Mouse (Mus musculus): Measurements from ENCODE around the gene Tmeff2. TPM values are rescaled to one million over a fixed set of nuclear protein-coding genes. Genes with fewer than 3 reads are reported as not detected.

Gene Tmeff2
- total RNA-seq, 1 experiment, result 0.85 TPM

DNA sequence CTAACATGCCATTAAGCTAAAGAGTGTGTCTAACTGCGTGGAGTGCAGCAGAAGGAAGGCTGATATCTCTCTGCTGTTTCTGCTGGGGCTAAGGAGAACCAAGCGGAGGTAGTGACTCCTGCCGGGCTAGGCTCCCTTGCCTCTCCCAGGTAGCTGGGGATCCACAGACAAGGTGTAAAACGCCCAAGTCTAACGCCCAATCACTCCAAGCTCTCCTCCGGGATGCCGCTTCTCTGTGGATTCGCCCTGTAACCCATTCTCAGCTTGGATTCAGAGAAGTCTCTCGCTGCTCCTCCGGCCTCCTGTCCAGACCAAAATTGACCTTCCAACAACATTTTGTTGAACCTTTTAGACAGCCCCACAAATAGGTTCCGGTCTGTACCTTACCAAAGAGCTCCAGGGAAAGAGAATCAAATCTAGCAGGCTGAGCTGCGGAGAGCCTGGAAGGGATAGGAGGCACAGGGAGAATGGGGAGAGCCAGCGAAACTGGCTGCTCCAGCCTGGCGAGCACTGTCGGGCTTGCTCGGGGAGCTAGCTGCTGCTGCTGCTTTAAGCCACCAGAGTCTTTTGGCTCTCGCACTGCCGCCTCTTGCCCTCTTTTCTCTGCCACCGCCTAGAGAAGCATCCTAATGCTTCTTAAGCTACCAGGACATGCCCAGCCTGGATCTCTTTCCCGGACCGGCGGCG, 26.1 kb downstream of the Tmeff2 start:
- DNase-seq (ENCODE audit: low read depth, low spot score), result peak; percentile 1
- Histone ChIP-seq H3K9ac (ENCODE audit: insufficient read depth, low read depth, low read length, poor library complexity, severe bottlenecking) (no peak overlapping the region), H3K9me3 (ENCODE audit: control insufficient read depth, insufficient read depth, low read depth, low read length) (no peaks in the 10 kb centered on the region), H3K36me3 (ENCODE audit: control insufficient read depth, insufficient read depth, low read length, poor library complexity, severe bottlenecking) (no peaks in the 10 kb centered on the region), H3K4me3 (ENCODE audit: insufficient read depth in 1 of 2, low read depth in 1 of 2, low read length in 2 of 2, poor library complexity in 1 of 2, severe bottlenecking in 1 of 2) (peak overlapping the region; percentile 73 to 97), H3K27ac (ENCODE audit: insufficient read depth, low read depth, low read length, poor library complexity, severe bottlenecking) (no peak overlapping the region), H3K4me1 (ENCODE audit: control insufficient read depth in 2 of 2, insufficient read depth in 2 of 2, low read length in 2 of 2, poor library complexity in 1 of 2) (no peaks in the 10 kb centered on the region)
- in situ Hi-C loops (cut with MboI; ENCODE audit: low sequenced_read_pairs in 2 of 2, unreplicated experiment in 2 of 2), result no loop called here
- TF ChIP-seq CHD2 (IDR thresholded peaks at IDR 0.05; ENCODE audit: low read depth, low read length) (no peak), ZNF384 (IDR thresholded peaks at IDR 0.05; ENCODE audit: low read depth, low read length) (no peak)

DNA sequence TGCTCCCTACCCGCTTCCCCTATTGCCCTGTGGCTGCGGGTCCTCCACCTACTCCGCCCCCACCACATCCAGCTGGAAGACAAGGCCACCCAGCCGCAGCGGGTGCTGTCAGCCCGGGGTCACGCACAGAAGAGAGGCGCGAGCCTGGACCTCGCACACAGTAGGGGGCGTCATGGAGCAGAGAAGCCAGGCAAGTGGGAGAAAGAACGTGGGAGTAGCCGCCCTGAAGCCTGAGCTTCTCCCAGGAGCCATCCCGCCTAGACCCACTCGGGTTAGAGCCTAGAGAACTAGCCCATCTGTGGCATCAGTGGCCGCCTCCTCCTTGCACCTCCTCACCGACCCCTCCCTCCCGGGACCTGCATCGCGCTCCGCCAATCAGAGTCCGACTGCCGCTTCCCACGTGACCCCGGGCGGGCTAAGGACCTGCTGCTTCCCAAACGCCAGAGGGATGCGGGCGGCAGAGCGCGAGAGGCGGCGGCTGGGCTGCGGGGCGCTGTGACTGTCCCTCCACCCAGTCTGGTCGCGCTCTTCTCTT, 26.7 kb downstream of the Tmeff2 start:
- in situ Hi-C loops (cut with MboI; ENCODE audit: low sequenced_read_pairs in 2 of 2, unreplicated experiment in 2 of 2), result no loop called here
- TF ChIP-seq ZNF384 (IDR thresholded peaks at IDR 0.05; ENCODE audit: low read depth, low read length) (no peak), HCFC1 (IDR thresholded peaks at IDR 0.05; ENCODE audit: borderline replicate concordance, insufficient read depth, low read length) (no peak), CHD2 (IDR thresholded peaks at IDR 0.05; ENCODE audit: low read depth, low read length) (no peak), MAFK (IDR thresholded peaks at IDR 0.05; ENCODE audit: insufficient read depth, low read depth, low read length) (no peak), ZC3H11A (IDR thresholded peaks at IDR 0.05; ENCODE audit: borderline replicate concordance, low read depth, low read length) (no peak)
- Histone ChIP-seq H3K4me3 (ENCODE audit: insufficient read depth in 1 of 2, low read depth in 1 of 2, low read length in 2 of 2, poor library complexity in 1 of 2, severe bottlenecking in 1 of 2) (peak overlapping the region; percentile 73 to 97), H3K9ac (ENCODE audit: insufficient read depth, low read depth, low read length, poor library complexity, severe bottlenecking) (peak overlapping the region; percentile 35), H3K27ac (ENCODE audit: insufficient read depth, low read depth, low read length, poor library complexity, severe bottlenecking) (no peak overlapping the region), H3K9me3 (ENCODE audit: control insufficient read depth, insufficient read depth, low read depth, low read length) (no peaks in the 10 kb centered on the region), H3K4me1 (ENCODE audit: control insufficient read depth in 2 of 2, insufficient read depth in 2 of 2, low read length in 2 of 2, poor library complexity in 1 of 2) (no peaks in the 10 kb centered on the region), H3K36me3 (ENCODE audit: control insufficient read depth, insufficient read depth, low read length, poor library complexity, severe bottlenecking) (no peaks in the 10 kb centered on the region)
- peak; percentile 88 for DNase-seq (ENCODE audit: low read depth, low spot score)

DNA sequence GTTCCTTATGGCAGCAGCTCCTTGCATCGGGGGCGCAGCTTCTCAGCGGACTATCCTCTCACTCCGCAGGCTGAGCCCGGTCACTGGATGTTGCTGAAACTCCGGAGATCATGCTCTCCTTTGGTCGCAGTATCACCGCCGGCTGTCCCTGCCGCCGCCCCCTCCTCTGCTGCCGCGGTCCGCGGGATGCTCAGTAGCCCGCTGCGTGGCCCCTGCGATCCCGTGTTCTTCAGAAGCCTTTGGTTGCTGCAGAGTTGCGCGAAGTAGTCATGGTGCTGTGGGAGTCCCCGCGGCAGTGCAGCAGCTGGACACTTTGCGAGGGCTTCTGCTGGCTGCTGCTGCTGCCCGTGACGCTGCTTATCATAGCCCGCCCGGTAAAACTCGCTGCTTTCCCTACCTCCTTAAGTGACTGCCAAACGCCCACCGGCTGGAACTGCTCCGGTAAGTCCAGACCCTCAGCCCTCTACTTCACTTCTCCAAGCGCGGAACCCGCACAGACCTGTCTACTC, 27.3 kb downstream of the Tmeff2 start:
- Histone ChIP-seq H3K4me1 (ENCODE audit: control insufficient read depth in 2 of 2, insufficient read depth in 2 of 2, low read length in 2 of 2, poor library complexity in 1 of 2) (no peaks in the 10 kb centered on the region), H3K36me3 (ENCODE audit: control insufficient read depth, insufficient read depth, low read length, poor library complexity, severe bottlenecking) (no peaks in the 10 kb centered on the region), H3K9me3 (ENCODE audit: control insufficient read depth, insufficient read depth, low read depth, low read length) (no peaks in the 10 kb centered on the region), H3K4me3 (ENCODE audit: insufficient read depth in 1 of 2, low read depth in 1 of 2, low read length in 2 of 2, poor library complexity in 1 of 2, severe bottlenecking in 1 of 2) (peak overlapping the region; percentile 73 to 97), H3K9ac (ENCODE audit: insufficient read depth, low read depth, low read length, poor library complexity, severe bottlenecking) (peak overlapping the region; percentile 35), H3K27ac (ENCODE audit: insufficient read depth, low read depth, low read length, poor library complexity, severe bottlenecking) (no peak overlapping the region)
- peak; percentile 11 for DNase-seq (ENCODE audit: low read depth, low spot score)
- in situ Hi-C loops (cut with MboI; ENCODE audit: low sequenced_read_pairs in 2 of 2, unreplicated experiment in 2 of 2), result no loop called here
- TF ChIP-seq HCFC1 (IDR thresholded peaks at IDR 0.05; ENCODE audit: borderline replicate concordance, insufficient read depth, low read length), result no peak
- no peak for TF ChIP-seq ZC3H11A (IDR thresholded peaks at IDR 0.05; ENCODE audit: borderline replicate concordance, low read depth, low read length)
- TF ChIP-seq CHD2 (IDR thresholded peaks at IDR 0.05; ENCODE audit: low read depth, low read length), result no peak
- no peak for TF ChIP-seq ZNF384 (IDR thresholded peaks at IDR 0.05; ENCODE audit: low read depth, low read length)
- TF ChIP-seq MAFK (IDR thresholded peaks at IDR 0.05; ENCODE audit: insufficient read depth, low read depth, low read length), result no peak

DNA sequence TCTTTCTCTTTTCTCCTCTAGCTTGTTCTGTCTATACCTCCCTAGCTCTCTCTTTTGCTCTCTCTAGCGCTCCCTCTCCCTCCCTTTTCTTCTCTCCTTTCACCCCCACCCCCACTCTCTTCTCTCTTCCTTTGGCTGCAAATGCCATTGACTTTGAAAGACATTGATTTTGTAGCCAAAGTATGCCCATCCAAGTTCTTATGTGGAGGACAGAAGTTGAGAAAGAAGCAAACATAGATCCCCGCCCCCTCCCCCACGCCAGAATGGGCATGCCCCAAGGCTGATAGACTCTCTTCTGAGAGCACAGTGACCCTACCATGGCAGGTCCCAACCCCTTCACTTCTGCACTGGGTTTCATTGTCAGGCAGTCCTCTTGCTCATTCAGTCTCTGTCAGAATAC, 28.3 kb downstream of the Tmeff2 start:
- no peak for DNase-seq (ENCODE audit: low read depth, low spot score)
- Histone ChIP-seq H3K36me3 (ENCODE audit: control insufficient read depth, insufficient read depth, low read length, poor library complexity, severe bottlenecking) (no peaks in the 10 kb centered on the region), H3K4me3 (ENCODE audit: insufficient read depth in 1 of 2, low read depth in 1 of 2, low read length in 2 of 2, poor library complexity in 1 of 2, severe bottlenecking in 1 of 2) (no peak overlapping the region), H3K9me3 (ENCODE audit: control insufficient read depth, insufficient read depth, low read depth, low read length) (no peaks in the 10 kb centered on the region), H3K4me1 (ENCODE audit: control insufficient read depth in 2 of 2, insufficient read depth in 2 of 2, low read length in 2 of 2, poor library complexity in 1 of 2) (no peaks in the 10 kb centered on the region), H3K9ac (ENCODE audit: insufficient read depth, low read depth, low read length, poor library complexity, severe bottlenecking) (no peak overlapping the region), H3K27ac (ENCODE audit: insufficient read depth, low read depth, low read length, poor library complexity, severe bottlenecking) (no peak overlapping the region)
- TF ChIP-seq ZC3H11A (IDR thresholded peaks at IDR 0.05; ENCODE audit: borderline replicate concordance, low read depth, low read length), result no peak
- in situ Hi-C loops (cut with MboI; ENCODE audit: low sequenced_read_pairs in 2 of 2, unreplicated experiment in 2 of 2), result no loop called here

DNA sequence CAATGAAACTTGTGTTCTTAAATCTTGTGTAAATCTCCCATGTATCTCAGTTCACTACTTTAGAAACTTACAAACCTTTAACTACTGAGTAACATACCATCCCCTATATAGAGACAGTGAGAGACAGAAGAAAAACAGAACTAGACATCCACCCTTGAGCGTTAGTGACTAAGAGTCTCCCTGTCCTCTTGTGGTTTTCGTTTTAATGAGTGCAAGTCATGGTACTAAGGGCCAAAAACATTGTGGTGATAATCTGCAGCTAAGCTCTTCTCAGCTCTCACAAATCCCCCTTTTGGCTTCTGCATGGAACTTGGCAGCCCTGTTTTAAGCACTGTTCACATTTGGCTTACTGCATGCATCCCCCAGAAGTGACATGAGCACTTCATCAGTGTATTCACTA, 34.6 kb downstream of the Tmeff2 start:
- Histone ChIP-seq H3K4me1 (ENCODE audit: control insufficient read depth in 2 of 2, insufficient read depth in 2 of 2, low read length in 2 of 2, poor library complexity in 1 of 2) (no peaks in the 10 kb centered on the region), H3K9ac (ENCODE audit: insufficient read depth, low read depth, low read length, poor library complexity, severe bottlenecking) (no peak overlapping the region), H3K9me3 (ENCODE audit: control insufficient read depth, insufficient read depth, low read depth, low read length) (no peaks in the 10 kb centered on the region), H3K36me3 (ENCODE audit: control insufficient read depth, insufficient read depth, low read length, poor library complexity, severe bottlenecking) (no peaks in the 10 kb centered on the region), H3K27ac (ENCODE audit: insufficient read depth, low read depth, low read length, poor library complexity, severe bottlenecking) (no peak overlapping the region), H3K4me3 (ENCODE audit: insufficient read depth in 1 of 2, low read depth in 1 of 2, low read length in 2 of 2, poor library complexity in 1 of 2, severe bottlenecking in 1 of 2) (no peak overlapping the region)
- in situ Hi-C loops (cut with MboI; ENCODE audit: low sequenced_read_pairs in 2 of 2, unreplicated experiment in 2 of 2), result no loop called here
- DNase-seq (ENCODE audit: low read depth, low spot score), result no peak
- TF ChIP-seq ZC3H11A (IDR thresholded peaks at IDR 0.05; ENCODE audit: borderline replicate concordance, low read depth, low read length), result no peak
- no peak for TF ChIP-seq CHD2 (IDR thresholded peaks at IDR 0.05; ENCODE audit: low read depth, low read length)
- TF ChIP-seq HCFC1 (IDR thresholded peaks at IDR 0.05; ENCODE audit: borderline replicate concordance, insufficient read depth, low read length), result no peak
- no peak for TF ChIP-seq ZNF384 (IDR thresholded peaks at IDR 0.05; ENCODE audit: low read depth, low read length)
- no peak for TF ChIP-seq MAFK (IDR thresholded peaks at IDR 0.05; ENCODE audit: insufficient read depth, low read depth, low read length)

Measured in ES-E14 (cell line).